Mouse (Mus musculus) cerebellum, adult 9-10 months (tissue): Measurements from ENCODE around the gene Foxc1.

Experiments
- DNase-seq: peaks from one replicate; pipeline ENCODE4 v3.0.0; 2022

The Foxc1 gene

DNA sequence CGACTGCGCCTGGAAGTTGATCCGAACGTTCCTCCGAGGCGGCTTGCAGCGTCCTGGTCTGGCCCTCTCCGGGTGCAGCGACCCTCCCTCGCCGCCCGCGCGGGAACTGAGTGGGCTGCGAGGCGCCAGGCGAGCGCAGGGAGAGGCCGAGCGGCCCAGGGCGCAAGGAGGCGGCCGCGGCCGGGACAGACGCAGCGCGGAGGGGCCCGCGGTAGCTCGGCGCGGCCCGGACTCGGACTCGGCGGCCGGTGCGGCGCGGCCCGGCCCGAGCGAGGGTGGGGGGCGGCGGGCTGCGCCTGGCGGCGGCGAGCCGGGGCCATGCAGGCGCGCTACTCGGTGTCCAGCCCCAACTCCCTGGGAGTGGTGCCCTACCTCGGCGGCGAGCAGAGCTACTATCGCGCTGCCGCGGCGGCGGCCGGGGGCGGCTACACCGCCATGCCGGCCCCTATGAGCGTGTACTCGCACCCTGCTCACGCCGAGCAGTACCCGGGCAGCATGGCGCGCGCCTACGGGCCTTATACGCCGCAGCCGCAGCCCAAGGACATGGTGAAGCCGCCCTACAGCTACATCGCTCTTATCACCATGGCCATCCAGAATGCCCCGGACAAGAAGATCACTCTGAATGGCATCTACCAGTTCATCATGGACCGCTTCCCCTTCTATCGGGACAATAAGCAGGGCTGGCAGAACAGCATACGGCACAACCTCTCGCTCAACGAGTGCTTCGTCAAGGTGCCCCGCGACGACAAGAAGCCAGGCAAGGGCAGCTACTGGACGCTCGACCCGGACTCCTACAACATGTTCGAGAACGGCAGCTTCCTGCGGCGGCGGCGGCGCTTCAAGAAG is 680 bp downstream of the Foxc1 start:
- no peak for DNase-seq

DNA sequence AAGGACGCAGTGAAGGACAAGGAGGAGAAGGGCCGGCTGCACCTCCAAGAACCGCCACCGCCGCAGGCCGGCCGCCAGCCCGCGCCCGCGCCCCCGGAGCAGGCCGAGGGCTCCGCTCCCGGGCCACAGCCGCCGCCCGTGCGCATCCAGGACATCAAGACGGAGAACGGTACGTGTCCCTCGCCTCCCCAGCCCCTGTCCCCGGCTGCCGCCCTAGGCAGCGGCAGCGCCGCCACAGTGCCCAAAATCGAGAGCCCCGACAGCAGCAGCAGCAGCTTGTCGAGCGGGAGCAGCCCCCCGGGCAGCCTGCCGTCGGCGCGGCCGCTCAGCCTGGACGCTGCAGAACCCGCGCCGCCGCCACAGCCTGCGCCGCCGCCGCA is 1.3 kb downstream of the Foxc1 start:
- no peak for DNase-seq

DNA sequence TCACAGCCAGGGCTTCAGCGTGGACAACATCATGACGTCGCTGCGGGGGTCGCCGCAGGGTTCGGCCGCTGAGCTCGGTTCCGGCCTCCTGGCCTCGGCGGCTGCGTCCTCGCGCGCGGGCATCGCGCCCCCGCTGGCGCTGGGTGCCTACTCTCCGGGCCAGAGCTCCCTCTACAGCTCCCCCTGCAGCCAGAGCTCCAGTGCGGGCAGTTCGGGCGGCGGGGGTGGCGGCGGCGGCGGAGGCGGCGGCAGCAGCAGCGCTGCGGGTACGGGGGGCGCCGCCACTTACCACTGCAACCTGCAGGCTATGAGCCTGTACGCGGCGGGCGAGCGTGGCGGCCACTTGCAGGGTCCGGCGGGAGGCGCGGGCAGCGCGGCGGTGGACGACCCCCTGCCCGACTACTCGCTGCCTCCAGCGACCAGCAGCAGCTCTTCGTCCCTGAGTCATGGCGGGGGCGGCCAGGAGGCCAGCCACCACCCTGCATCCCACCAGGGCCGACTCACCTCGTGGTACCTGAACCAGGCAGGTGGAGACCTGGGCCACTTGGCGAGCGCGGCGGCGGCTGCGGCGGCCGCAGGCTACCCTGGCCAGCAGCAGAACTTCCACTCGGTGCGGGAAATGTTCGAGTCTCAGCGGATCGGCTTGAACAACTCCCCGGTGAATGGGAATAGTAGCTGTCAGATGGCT is 1.8 kb downstream of the Foxc1 start:
- no peak for DNase-seq

DNA sequence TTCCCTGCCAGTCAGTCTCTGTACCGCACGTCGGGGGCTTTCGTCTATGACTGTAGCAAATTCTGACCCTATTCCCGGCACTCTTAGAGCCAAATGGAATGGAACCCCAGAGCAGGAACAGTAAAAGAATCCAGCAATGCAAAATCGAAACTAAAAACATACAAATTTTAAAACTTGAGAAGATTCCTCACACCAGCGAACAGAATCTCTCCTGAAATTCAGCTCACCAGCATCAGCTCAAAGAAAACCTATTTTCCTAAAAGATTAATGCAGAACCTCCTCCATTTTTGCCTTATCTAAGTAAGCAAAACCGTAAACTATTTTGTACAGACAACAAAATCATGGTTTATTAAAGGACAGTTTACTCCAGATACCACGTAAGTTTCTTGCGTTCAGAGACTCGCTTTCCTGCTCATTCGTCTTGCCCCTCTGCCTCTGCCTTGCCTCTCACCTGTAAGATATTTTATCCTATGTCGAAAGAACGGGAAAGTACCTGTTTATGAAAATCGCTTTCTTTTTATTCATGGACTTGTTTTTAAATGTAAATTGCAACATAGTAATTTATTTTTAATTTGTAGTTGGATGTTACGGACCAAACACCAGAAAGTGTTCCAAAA is 2.5 kb downstream of the Foxc1 start:
- no peak for DNase-seq

DNA sequence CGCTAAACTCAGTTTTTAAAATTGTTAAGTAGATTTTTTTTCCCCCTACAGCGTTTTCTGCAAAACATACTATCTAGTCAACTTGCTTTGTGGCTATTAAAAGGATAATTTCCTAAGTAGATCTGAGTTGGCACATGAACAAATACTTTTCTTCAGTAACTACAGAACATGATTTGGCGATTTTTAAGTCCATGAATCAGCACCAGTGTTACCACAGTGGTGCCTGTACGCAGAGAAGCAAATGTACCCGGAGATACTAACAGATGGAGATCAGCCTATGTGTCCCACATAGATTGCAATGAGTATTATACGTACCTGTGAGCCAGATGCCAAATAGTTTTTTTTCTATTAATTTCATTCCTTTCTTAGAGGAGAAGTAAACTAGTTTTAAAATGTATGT is 3.3 kb downstream of the Foxc1 start:
- no peak for DNase-seq

DNA sequence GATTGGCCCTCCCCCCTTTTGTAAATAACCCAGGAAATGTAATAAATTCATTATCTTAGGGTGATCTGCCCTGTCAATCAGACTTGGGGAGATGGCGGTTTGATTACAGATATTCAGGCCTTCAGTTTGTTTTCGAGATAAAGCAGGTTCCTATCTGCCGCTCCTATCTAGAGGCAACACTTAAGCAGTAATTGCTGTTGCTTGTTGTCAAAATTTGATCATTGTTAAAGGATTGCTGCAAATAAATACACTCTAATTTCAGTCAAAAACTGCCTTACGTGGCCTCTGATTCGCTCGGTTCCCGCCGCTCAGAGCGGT is 3.9 kb downstream of the Foxc1 start:
- DNase-seq: no peak

DNA sequence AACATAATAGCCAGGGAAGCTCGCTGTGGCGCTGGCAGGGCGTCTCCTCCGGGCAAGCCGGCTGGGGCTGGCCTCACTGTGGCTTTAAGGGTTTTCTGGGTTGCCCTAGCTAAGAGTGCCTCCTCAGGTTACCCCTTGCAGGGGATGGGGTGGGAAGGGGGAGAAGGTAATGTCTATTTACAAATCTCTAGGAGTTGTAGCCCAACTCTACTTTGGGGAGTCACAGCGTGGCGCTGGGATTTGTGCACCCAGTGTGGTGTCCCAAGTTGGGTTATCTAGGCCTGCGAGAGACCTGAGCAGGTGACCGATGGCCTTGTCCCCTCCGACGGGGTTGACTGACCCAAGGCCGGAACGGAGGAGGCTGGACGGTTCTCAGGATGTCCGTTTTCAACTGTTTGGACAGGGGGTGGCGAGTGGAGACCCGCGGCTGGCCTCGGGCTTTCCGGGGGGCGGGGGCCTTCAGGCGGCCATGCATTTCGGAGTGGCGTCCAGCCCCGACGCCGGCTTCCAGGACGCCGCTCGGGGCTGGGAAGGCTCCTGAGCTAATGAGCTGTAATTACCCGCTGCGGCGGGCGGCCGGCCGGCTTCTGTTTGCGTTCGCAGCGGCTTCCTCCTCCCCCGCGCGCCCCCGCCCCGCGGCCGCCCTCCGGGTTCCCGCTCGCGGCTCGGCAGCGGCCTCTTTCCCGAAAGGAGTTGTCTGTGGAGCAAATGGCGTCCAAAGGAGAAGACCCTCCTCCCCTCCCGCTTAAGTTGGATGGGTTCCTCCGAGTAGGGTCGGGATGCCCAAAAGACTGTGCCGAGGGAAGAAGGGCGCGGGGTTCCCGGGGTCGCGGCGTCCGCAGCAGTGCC is 4.5 kb downstream of the Foxc1 start:
- DNase-seq: no peak

DNA sequence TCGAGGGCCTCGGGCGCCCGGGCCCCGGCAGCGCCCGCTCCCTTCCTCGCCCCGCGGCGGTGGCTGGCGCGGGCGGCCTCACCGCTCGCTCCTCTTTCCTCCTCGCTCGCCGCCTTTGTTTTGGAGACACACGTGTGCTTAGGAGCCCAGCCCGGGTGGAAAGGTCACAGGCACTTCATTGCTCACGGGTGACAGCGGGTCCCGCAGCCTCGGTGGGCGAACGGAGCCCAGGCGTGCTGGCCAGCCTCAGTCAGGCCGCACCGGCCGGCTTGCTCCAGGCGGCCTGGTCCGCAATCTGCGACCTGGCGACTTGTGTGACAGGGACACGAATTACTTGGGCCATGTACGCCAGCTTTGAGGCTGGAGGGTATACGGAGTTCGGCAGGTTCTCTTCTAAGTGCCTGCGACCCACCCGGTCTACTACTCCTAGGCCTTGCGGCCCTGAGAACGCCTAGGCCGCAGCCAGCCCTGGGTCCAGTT is 5.1 kb downstream of the Foxc1 start:
- no peak for DNase-seq

DNA sequence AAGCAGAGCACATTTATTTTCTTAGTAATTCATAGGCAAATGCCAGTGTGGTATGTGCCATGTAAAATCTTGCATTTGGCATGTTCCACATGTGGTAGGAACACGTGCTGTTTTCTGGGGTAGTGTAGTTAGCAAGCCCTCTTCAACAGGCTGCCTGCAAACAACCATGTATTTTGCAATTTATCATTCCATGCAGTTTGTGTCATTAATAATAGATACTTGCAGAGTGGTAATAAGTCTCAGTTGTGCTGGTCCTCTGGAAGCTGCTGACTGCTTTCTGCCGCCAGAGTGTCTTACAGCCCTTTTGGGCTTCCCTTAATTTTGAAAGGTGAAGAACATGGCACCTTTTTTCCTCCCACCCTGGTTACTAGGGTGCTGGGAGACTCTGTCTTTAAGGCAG is 6.3 kb downstream of the Foxc1 start:
- no peak for DNase-seq

DNA sequence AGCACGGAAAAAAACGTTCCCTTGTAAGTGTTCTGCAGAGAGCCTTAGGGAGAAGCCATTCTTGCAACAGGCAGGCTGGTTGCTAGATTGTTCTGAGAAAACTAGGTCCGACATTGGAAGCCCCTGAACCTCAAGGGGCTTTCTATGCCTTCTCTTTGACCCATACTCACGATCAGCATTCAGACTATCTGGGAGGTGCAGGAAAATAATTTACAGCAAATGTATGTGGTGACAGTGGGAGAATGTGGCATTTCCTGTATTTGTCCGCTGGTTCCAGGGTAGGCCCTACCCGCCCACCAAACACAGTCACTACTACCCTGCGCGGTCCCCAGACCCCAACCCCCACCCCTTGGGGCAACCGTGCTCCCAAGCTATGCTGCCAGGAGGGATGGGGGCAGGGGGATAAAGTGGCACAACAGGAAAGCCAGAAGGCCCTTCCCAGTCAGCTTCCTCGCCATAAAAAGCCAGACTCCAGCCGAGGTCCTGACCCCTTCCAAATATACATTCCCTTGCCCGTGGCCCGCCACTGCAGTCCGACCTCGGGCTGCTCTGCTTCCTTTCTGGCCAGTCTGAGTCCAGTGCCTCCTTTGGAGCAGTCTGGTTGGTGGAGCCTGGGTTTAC is 9.1 kb downstream of the Foxc1 start:
- no peak for DNase-seq

DNA sequence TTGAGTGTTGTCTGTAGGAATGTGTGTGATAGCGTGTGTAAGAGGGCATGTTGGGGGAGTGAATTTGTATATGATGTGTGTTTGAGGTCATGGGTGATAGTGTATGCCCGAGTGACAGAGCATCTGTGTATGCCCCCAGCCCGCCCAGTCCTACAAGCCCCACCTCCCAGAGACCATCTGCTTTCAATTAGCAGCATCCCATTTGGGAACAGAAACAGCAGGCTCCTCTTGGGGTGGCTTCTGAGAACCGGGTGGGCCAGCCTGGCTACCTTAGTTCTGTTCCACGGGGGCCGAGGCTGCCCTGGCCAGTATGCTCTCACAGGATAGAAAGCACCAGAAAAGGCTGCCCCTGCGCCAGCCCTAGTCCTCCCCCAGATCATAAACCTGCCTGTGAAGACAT is 11.9 kb downstream of the Foxc1 start:
- DNase-seq: no peak

DNA sequence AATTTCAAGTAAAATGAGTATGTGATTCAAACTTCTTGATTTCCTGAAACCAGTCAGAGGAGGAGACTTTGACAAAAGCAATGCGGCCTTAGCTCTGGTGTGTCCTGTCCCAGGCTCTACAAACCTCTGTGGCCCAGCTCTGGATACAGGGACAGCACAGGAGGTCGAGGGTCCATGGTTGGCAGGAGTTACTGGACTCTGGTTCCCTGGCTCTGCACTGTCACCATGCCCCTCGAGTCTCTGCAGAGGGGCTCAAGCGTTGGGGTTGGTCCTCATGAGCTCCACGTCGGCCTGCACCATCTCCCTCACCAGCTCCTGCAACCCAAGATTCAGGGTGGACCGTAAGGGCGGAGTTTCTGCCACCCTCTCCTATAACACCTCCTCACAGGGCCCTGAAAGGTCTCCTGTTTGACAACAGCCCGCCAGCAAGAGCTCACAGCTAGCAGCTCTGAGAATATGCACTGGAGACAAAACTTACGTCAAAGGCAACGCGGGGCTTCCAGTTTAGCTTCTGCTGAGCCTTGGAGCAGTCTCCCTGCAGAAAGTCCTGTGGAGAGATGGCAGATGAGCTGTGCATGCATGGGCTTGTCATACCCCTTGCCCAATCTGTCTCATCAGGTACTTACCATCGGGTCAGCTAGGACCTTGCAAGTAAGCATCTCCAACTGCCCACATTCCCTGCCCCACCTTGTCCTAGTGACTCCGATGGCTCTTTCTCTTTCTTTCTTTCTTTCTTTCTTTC is 13.4 kb downstream of the Foxc1 start:
- DNase-seq: no peak

DNA sequence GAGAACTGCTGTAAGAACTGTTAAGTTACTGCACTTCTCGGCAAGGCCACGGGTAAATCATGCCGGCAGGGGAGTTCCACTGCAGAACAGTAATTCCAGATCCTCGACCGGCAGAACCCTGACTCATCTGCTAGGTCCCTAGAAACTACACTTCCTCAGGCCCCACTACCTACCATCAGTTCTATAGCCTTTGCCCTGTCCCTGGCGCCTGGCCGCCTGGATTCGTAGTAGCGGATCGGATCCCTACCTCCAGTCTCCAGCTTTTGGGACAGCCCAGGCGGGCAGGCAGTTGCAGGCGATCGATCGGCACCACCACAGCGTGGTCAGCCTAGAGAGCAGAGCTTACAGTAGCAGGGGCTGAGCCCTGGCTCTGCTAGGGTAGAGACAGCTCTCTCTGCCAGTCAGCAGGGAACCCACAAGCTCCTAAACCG is 14.2 kb downstream of the Foxc1 start:
- no peak for DNase-seq

DNA sequence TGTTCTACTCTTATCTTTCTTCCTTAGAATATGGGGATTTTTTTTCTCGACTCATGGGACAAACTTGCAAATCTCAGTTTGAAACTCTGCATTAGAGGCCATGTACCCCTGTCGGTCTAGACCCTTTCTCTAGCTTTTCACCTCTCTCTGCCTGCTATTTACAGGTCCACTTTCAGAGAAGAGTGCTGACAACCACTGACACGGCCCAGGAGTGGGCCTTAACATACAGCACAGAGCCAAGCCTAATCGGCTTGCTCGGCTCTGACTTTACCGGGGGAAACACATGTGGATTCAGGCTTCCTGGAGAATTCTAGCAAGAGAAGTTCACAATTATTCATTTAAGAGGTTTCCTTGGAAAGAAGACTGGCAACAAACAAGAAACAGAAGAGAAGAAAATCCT is 14.6 kb downstream of the Foxc1 start:
- DNase-seq: no peak

DNA sequence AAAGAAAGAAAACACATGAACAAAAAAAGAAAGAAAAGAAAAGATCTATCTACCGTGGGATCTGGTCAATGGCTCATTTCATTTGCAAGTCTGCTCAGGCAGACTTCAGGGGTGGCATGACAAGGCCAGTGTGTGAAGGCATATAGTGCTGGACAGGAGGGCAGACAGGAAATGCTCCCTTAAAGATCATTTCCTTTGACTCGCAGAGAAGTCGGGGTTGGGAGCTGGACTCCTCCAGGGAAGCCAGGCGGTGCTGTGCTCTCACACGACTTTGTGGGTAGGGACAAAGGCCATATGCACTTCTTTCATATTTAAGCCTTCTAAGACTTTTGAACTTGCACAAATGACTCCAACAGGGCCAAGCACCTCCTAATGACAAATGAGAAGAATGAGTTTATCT is 16.9 kb downstream of the Foxc1 start:
- DNase-seq: no peak

DNA sequence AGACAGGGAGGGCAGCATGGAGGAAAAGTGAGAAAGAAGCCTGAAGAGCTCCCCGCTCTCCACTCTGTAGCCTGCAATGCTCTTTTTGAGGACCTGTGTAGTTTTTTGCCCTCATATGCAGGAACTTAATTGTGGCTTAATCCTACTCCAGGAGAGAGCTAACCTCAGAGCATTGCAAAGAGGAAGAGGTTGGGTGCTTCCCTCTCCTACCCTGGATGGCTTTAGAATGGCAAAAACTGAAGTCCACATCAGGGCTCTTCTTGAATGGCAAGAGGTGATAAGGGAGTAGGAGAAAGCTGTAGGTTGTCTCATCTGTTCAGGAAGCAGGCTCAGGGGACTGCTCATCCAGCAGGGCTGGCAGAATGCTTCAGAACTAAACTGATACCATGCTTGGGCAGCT is 18.7 kb downstream of the Foxc1 start:
- no peak for DNase-seq

DNA sequence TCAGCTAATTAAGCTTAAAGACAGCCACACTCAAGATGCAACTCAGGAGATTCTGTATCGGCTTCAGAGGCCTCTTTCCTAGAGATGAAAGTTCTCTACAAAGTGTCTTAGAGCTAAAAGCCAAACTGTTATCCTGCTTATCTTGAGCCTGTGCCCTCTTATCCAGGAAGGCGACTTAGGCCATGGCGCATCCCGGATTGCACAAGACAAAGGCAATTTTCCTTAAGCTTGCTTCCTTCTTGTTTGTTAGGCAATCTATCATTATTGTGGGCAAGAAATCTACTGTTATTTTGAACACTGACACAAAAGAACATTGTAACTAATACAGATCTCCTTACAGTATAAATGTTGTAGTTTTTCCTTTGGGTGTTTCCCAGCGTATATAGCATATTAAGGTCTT is 20.7 kb downstream of the Foxc1 start:
- no peak for DNase-seq

DNA sequence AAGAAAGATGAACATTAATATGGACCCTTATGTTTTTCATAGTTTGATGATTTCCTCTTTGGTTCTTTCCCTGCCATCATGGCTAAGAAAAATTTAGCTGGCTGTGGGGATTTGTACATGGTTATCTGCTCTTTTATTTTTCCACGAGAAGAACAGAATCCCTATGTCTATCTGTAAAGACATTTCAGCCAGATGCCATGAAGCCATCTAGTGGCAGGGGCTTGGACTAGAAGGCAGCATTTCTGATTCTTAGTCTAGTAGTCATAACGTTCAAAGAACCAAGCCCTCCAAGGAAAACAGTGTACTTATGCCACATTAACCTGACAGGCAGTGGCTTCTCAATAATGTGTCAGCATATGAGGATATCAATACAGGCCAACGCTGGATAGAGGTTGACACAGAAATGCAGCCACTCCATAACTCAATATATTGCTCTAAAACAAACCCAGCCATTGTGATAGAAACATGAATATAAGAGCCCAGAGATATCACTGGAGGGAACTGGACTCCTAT is 21.4 kb downstream of the Foxc1 start:
- no peak for DNase-seq

DNA sequence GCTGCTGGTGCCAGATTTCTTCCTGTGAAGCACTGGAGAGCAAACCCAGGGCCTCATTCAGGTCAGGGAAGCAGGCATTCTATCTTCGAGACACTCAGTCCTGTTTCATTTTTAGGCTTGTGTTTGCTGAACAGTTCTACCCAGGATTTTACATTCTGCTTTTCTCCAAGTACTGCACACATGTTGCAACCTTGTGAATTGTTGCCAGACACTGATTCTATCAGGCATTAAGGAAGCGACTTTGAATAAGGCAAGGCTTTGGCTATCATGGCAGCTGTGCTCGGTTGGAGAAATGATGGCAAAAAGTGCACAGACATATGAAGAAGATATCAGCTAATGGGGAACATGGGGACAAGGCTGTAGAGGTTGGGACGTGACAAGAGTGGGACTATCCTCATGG is 22.0 kb downstream of the Foxc1 start:
- DNase-seq: no peak

DNA sequence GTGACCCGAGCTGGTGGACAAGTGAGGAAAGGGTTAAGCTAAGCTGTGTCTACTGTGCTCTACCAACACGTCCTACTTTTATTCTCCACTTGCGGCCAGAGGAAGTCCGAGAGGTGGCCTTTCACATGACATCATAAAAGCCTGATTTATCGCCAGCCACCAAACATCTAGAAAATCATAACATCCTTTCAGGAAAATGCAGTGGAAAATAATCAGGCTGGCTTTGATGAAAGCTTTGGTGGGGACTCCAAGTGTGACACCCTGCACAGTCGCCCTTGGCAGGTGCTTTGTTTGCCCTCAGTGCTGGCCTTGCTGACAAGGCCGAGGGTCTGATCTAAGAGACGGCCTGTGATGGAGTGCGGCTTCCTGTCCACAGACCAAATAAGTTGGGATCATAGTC is 23.9 kb downstream of the Foxc1 start:
- DNase-seq: no peak

DNA sequence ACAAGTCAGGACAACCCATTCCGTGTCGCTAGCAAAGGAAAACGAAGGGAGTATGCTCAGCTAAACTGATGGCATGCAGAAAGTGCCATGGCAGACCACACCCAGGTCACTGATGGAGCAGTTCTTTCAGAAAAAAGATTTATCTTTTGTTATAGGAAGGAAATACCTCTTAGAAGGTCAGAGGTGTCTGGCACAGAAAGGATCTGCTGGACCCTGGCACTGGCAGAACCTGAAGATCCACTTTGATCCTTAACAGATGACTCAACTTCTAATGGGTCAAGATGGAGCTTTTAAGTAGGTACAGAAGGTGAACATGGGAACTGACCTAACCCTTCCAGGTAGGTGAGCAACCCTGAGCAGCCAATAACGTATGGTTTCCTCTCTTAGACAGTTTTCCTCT is 29.4 kb downstream of the Foxc1 start:
- no peak for DNase-seq
